Mouse (Mus musculus) liver, adult 2 months (tissue): Measurements from ENCODE around the gene Ccr9. TPM values are rescaled to one million over a fixed set of nuclear protein-coding genes. Genes with fewer than 3 reads are reported as not detected.

ENCODE experiments used
- DNase-seq: peaks from one replicate; pipeline ENCODE4 v3.0.0-alpha.2; 2011; ENCODE audit warnings: low read depth, low spot score; ENCODE audit errors: extremely low read depth
- H3K27ac ChIP-seq: fragments of 200-500 bp; replicated peaks from 2 replicates; pipeline ENCODE4 v1.5.1; 2012; ENCODE audit warnings: low read depth, mild to moderate bottlenecking, control low read depth, inconsistent platforms, low read length; ENCODE audit not compliant: insufficient read depth
- H3K27me3 ChIP-seq: fragments of 200-500 bp; 2 replicates; pipeline ENCODE4 v1.6.1; 2012; ENCODE audit warnings: mild to moderate bottlenecking, moderate library complexity, low read length, inconsistent platforms; ENCODE audit not compliant: control insufficient read depth, insufficient read depth
- H3K36me3 ChIP-seq: fragments of 200-500 bp; 2 replicates; pipeline ENCODE4 v1.6.1; 2012; ENCODE audit warnings: low read length, inconsistent platforms; ENCODE audit not compliant: control insufficient read depth, insufficient read depth
- H3K4me1 ChIP-seq: fragments of 200-500 bp; 2 replicates; pipeline ENCODE4 v1.6.1; 2011; ENCODE audit warnings: low read length; ENCODE audit not compliant: control insufficient read depth, insufficient read depth
- H3K4me3 ChIP-seq: fragments of 200-500 bp; 2 replicates; pipeline ENCODE4 v1.5.1; 2011; ENCODE audit warnings: low read depth, mild to moderate bottlenecking, control low read depth, low read length, moderate library complexity; ENCODE audit not compliant: insufficient read depth
- H3K79me2 ChIP-seq: fragments of 200-500 bp; 2 replicates; pipeline ENCODE4 v1.6.1; 2012; ENCODE audit warnings: inconsistent platforms, mild to moderate bottlenecking, low read length, moderate library complexity; ENCODE audit not compliant: control insufficient read depth, insufficient read depth
- H3K9ac ChIP-seq: fragments of 200-500 bp; 2 replicates; pipeline ENCODE4 v1.6.1; 2012; ENCODE audit warnings: low read depth, mild to moderate bottlenecking, control low read depth, inconsistent platforms, low read length
- CTCF ChIP-seq: fragments of 200-500 bp; IDR thresholded peaks from 2 replicates; pipeline ENCODE4 v1.5.1; 2011; ENCODE audit warnings: low read depth, low read length, control low read depth
- POLR2A ChIP-seq: fragments of 200-500 bp; IDR thresholded peaks from 2 replicates; pipeline ENCODE4 v1.6.1; 2011; ENCODE audit warnings: low read length, control low read depth; ENCODE audit not compliant: insufficient read depth; ENCODE audit errors: extremely low read depth
- WGBS: fragments of 180-500 bp; shearing (Covaris S2); methylation state at CpG from one replicate; pipeline ENCODE4 v1.1.7; 2018; 5-methylcytosine and 5-hydroxymethylcytosine counted together
- polyA plus RNA-seq: library from polyadenylated mRNA; depleted of rRNA; stranded (reverse); fragments of >200 nt; gene quantifications from 2 replicates; pipeline ENCODE4 v1.2.3, GENCODE M21; 2012
- total RNA-seq: library from RNA; depleted of rRNA; stranded (reverse); fragments of >200 nt; gene quantifications from 2 replicates; pipeline ENCODE4 v1.2.3, GENCODE M21; 2014

Gene Ccr9
- total and polyA plus RNA-seq, 2 experiments = 0.18 to 0.21 TPM

DNA sequence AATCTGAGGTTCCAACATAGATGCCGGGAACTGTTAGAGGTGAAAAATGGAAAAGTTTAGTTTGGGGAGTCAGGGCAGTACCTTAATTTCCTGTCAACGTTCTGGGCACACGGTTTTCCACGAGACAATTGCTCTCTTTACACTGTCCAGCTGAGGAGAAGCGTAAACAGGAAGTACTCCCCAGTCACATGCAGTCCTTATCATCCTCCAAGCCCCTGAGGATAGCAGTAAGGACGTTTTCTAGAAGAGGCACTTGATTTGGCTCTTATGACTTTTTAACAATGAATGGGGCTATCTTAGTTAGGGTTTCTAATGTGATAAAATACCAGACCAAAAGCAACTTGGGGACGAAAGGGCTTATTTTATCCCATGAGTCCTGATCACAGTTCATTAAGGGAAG lies 130.3 kb downstream of the Ccr9 start:
- Histone ChIP-seq H3K4me3 (no peak overlapping the region), H3K9ac (no peak overlapping the region), H3K79me2 (no peaks in the 10 kb centered on the region), H3K27ac (peak overlapping the region; percentile 19; the same call in 1 of the 2 replicates), H3K4me1 (no peaks in the 10 kb centered on the region), H3K27me3 (no peaks in the 10 kb centered on the region), H3K36me3 (peaks cover 51% of the 10 kb centered on the region)
- peak; percentile 31 for DNase-seq
- 65% methylated on average over 7 of the region's 7 CpGs for WGBS
- TF ChIP-seq POLR2A = no peak
- TF ChIP-seq CTCF = no peak

DNA sequence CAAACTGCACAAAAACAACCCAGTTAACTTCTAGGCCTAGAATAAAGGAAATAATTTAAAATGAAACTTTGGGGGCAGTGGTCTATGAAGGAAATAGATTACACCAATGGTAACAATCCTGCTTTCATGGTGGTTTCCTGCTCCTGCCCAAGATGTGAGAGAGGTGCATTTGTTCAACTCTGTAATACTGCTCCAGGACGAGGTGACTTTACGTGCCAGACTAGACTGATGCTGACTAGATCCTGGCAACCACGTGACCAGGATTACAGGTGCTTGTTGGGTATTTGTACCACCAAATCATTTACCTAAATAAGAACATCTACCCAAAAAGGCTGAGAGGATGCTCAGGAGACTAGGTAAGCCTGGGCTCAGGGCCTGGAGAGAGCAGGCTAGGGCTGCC lies 133.6 kb downstream of the Ccr9 start:
- Histone ChIP-seq H3K4me1 (peaks cover 8% of the 10 kb centered on the region), H3K9ac (no peak overlapping the region), H3K27ac (no peak overlapping the region), H3K79me2 (no peaks in the 10 kb centered on the region), H3K27me3 (no peaks in the 10 kb centered on the region), H3K36me3 (peaks cover 68% of the 10 kb centered on the region), H3K4me3 (no peak overlapping the region)
- 97% methylated on average over 3 of the region's 3 CpGs for WGBS
- no peak for DNase-seq
- TF ChIP-seq CTCF = no peak

DNA sequence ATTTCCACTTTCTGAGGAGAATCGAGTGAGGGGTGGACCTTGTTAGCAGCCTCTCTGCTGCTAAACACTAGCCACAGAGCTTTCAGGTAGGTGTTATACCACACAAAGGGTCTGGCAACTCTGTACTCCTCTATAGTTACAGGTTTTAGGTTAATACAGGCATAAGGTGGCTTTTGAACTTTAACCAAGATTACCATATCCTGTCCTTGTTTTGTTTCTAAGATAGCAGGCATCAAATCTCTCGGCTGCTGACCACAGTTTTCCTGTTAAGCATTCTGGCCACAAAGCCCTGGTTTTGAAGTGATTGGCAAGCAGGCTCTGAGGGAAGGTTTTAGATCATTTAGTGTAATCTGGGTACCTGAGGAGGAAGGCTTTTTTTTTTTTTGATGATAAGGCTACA lies 136.1 kb downstream of the Ccr9 start:
- WGBS = 75% methylated on average over 2 of the region's 2 CpGs
- TF ChIP-seq POLR2A = no peak
- TF ChIP-seq CTCF = no peak
- DNase-seq = peak; percentile 19
- Histone ChIP-seq H3K36me3 (peaks cover 80% of the 10 kb centered on the region), H3K79me2 (no peaks in the 10 kb centered on the region; the same call in 1 of the 2 replicates), H3K27ac (no peak overlapping the region), H3K4me3 (no peak overlapping the region), H3K9ac (no peak overlapping the region), H3K4me1 (peaks cover 8% of the 10 kb centered on the region), H3K27me3 (no peaks in the 10 kb centered on the region)

GRCm38 (mm10) chr9:123814821-123815220 lies 136.6 kb downstream of the Ccr9 start:
- 68% methylated on average over 4 of the region's 4 CpGs for WGBS
- Histone ChIP-seq H3K4me3 (no peak overlapping the region), H3K27ac (no peak overlapping the region), H3K36me3 (peaks cover 77% of the 10 kb centered on the region), H3K79me2 (no peaks in the 10 kb centered on the region; the same call in 1 of the 2 replicates), H3K9ac (no peak overlapping the region), H3K4me1 (peaks cover 8% of the 10 kb centered on the region), H3K27me3 (no peaks in the 10 kb centered on the region)
- no peak for DNase-seq
- no peak for TF ChIP-seq POLR2A

DNA sequence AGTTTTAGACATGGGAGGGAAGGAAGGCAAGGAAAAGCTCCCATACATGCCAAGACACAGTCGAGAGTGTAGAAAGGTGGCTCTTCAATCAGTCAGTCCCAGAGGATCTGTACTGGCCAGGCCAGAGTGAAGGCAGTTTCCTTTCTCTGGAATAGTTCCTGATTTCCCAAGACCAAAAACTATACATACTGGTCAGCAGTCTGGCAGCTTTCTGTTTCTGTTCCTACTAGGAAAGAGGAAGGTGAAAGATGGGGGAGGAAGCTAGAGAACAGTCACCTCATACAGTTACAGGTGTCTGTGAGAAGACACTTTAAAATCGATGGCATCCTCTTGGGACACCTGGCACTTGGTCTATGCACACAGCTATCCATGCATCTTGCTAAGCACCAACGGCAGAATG lies 137.2 kb downstream of the Ccr9 start:
- WGBS = 84% methylated on average over 3 of the region's 3 CpGs
- no peak for TF ChIP-seq POLR2A
- TF ChIP-seq CTCF = no peak
- no peak overlapping the region for H3K4me3 ChIP-seq
- peak; percentile 30 for DNase-seq
- H3K27ac ChIP-seq = peak overlapping the region; percentile 44; the same call in 1 of the 2 replicates
- peaks cover 8% of the 10 kb centered on the region for H3K4me1 ChIP-seq
- H3K27me3 ChIP-seq = no peaks in the 10 kb centered on the region
- H3K36me3 ChIP-seq = peaks cover 75% of the 10 kb centered on the region
- no peaks in the 10 kb centered on the region; the same call in 1 of the 2 replicates for H3K79me2 ChIP-seq
- no peak overlapping the region for H3K9ac ChIP-seq

GRCm38 (mm10) chr9:123815996-123816395 lies 137.8 kb downstream of the Ccr9 start:
- peaks cover 8% of the 10 kb centered on the region for H3K4me1 ChIP-seq
- no peak for TF ChIP-seq CTCF
- no peak for TF ChIP-seq POLR2A
- H3K27me3 ChIP-seq = no peaks in the 10 kb centered on the region
- WGBS = 36% methylated on average over 1 of the region's 1 CpGs
- peaks cover 75% of the 10 kb centered on the region for H3K36me3 ChIP-seq
- no peaks in the 10 kb centered on the region; the same call in 1 of the 2 replicates for H3K79me2 ChIP-seq
- DNase-seq = no peak
- H3K27ac ChIP-seq = no peak overlapping the region
- no peak overlapping the region for H3K9ac ChIP-seq
- H3K4me3 ChIP-seq = no peak overlapping the region
